Mouse (Mus musculus) splenic B cell, adult 2 months (primary cell): ENCODE data around the gene Ins2.

Source experiments
- DNase-seq: peaks from one replicate; pipeline ENCODE4 v3.0.0-alpha.2; 2011; ENCODE audit warnings: low read depth, low spot score
- H3K27me3 ChIP-seq: 2 replicates; pipeline ENCODE4 v1.6.1; 2012; ENCODE audit warnings: mild to moderate bottlenecking, low read length, moderate library complexity, mixed read lengths; ENCODE audit not compliant: control insufficient read depth, poor library complexity, insufficient read depth, severe bottlenecking
- H3K36me3 ChIP-seq: 2 replicates; pipeline ENCODE4 v1.6.1; 2012; ENCODE audit warnings: mild to moderate bottlenecking, low read length, moderate library complexity, mixed read lengths; ENCODE audit not compliant: control insufficient read depth, poor library complexity, insufficient read depth, severe bottlenecking

Gene Ins2

DNA sequence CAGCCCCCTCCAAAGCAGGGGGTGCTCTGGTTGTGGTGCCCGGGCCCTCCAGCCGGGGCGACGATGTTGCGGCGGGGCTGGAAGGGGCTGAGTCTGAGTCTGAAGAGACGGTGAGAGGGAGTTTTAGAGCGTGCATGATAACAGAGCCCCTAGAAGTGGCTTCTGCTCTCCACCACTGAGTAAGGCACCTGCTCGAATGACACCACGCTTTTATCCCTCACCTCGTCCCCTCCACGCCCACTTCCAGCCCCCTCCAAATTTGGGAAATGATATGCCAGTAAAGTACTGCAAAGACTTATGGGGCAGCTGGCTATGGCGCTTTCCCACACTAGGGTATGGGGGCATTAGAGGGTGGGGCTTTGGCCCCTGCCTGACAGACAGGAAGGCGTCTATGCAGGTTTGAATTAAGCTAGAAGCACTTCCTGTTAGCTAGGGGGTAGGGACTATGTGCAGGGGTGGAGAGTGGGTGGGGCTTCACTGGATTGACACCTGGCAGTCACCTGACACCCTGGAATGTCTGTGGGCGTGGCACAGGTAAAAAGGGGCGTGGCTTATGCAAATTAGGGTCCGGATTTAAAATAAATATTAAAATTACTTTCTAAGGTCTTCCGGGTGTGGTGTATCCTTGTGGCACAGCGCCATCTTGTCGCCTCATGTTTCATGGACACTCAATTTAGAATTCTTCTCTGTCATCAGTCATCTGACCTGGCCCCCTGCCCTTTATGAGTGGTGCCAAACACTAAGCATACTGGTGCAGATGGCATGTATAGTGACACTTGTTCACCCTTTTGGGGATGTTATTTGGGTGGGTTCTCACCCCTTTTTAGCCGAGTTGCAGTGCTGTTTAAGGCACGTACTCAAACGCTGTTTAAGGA is 73.2 kb downstream of the Ins2 start, which contains the start of gene Gm49394:
Gene Gm49394 (minus strand): TSS at position 192 of the 875 bp plus-strand sequence.
- H3K36me3 ChIP-seq, result no peaks in the 10 kb centered on the region
- H3K27me3 ChIP-seq, result no peaks in the 10 kb centered on the region; the same call in 1 of the 2 replicates
- DNase-seq, result no peak

DNA sequence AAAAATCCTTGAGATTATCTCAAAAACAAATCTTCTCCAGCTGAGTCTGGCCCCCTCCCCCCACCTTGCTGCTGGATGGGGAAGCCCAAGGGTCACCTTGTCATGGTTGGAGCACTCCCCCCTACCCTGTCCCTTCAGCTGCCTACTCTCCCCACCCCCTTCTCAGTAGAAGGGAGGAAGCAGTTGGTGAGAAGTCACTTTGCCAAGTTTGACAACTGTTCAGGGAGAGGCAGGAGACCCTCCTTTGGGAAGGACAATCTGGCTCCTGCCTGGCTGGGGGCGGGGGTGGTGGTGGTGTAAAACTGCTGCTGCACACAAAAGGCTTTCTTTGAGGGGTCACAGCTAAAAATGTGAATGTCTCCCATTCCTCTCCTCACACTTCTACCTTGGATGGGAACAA is 74.9 kb downstream of the Ins2 start:
- no peaks in the 10 kb centered on the region; the same call in 1 of the 2 replicates for H3K27me3 ChIP-seq
- DNase-seq, result no peak
- H3K36me3 ChIP-seq, result no peaks in the 10 kb centered on the region

GRCm38 (mm10) chr7:142667521-142667920 is 75.7 kb downstream of the Ins2 start:
- no peaks in the 10 kb centered on the region; the same call in 1 of the 2 replicates for H3K27me3 ChIP-seq
- no peaks in the 10 kb centered on the region for H3K36me3 ChIP-seq
- DNase-seq, result no peak

DNA sequence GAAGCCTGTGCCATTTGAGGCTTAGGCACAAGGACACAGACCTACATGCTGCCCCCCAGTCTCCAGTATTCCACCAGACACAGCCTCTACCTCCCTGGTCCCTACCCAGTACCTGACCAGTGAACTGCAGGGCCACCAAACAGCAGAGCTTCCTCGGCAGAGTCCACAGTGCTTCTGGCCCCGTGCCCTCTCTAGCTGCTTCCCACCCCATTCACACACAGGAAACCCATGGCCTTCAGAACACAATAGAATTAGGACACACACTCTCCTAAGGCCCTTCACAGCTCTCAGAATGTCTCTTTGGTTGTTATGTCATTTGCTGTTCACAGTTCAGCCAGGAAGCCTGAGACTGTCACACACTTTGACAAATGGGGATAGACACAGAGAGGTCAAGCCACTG is 76.5 kb downstream of the Ins2 start, which contains the start of gene Igf2:
Gene Igf2 (minus strand): TSS at position 158 of the 400 bp plus-strand sequence.
- H3K36me3 ChIP-seq, result no peaks in the 10 kb centered on the region
- no peak for DNase-seq
- no peaks in the 10 kb centered on the region; the same call in 1 of the 2 replicates for H3K27me3 ChIP-seq

DNA sequence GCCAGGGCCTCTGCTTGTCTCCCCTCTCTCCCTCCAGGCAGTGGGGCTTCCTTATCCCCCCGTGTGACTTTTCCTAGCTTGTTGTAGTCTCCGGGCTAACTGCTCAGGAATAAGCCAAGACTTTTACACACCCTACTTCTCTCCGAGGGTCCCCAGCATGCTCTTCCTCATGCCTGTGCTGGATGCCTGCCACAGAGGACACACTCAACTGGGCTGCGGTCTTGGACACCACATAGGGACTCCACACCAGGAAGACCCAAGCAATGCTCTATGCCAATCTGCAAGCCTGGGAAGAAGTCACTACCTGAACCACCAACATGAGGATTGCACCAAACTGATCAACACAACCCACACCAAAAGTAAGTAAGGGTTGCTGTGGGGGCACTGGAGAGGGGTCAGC is 77.1 kb downstream of the Ins2 start:
- Histone ChIP-seq H3K36me3 (no peaks in the 10 kb centered on the region), H3K27me3 (no peaks in the 10 kb centered on the region; the same call in 1 of the 2 replicates)
- no peak for DNase-seq

GRCm38 (mm10) chr7:142665364-142665763 is 77.8 kb downstream of the Ins2 start:
- Histone ChIP-seq H3K36me3 (no peaks in the 10 kb centered on the region), H3K27me3 (no peaks in the 10 kb centered on the region; the same call in 1 of the 2 replicates)
- no peak for DNase-seq

- Histone ChIP-seq H3K36me3 (no peaks in the 10 kb centered on the region), H3K27me3 (no peaks in the 10 kb centered on the region; the same call in none of the 2 replicates)
- DNase-seq, result no peak
Observed at GRCm38 (mm10) chr7:142664465-142665029, 78.6 kb downstream of the Ins2 start.

DNA sequence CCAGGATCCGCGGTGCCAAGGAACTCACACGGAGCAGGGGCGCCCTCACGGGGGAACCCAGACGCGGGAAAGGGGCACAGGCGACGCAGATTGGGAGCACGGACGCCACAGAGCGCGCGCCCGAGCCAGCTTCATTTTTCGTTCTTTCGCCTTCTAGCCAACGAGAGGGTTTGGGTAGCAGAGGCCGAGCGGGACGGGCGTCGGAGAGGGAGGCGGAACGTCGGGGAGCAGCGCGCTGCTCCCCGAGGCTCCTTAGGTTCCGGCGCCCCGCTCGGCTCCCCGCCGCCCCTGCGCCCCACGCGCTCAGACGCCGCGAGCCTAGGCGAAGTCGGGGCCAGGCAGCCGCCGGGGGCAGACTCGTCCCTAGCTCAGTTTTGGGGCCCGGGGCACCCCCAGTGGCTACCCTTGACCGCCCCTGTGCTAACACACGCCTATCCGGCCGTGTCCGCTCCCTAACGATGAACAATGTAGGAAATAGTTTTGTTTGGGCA is 79.2 kb downstream of the Ins2 start:
- H3K27me3 ChIP-seq, result no peaks in the 10 kb centered on the region; the same call in none of the 2 replicates
- no peaks in the 10 kb centered on the region for H3K36me3 ChIP-seq
- no peak for DNase-seq

GRCm38 (mm10) chr7:142663151-142663550 is 80.0 kb downstream of the Ins2 start:
- no peaks in the 10 kb centered on the region for H3K36me3 ChIP-seq
- no peaks in the 10 kb centered on the region; the same call in none of the 2 replicates for H3K27me3 ChIP-seq
- no peak for DNase-seq

DNA sequence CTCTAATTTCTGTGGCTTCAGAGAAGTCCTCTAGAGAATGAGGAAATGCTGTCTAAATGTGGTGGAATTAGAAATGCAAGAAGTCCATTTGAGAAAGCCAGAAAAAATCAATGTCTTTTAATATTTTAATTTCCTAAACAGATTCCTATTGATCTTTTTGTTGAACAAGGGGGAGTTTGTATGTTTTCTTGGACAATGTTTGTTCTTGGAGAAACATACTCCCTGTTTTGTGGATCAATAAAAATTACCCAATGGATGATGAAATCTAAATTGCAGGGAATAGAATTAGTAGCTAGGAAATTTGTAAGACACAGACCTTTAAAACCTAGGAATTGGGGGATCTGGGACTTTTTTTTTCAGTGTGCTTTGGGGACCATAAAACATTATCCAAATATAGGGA is 81.4 kb downstream of the Ins2 start:
- no peak for DNase-seq
- Histone ChIP-seq H3K27me3 (no peaks in the 10 kb centered on the region; the same call in none of the 2 replicates), H3K36me3 (no peaks in the 10 kb centered on the region)

DNA sequence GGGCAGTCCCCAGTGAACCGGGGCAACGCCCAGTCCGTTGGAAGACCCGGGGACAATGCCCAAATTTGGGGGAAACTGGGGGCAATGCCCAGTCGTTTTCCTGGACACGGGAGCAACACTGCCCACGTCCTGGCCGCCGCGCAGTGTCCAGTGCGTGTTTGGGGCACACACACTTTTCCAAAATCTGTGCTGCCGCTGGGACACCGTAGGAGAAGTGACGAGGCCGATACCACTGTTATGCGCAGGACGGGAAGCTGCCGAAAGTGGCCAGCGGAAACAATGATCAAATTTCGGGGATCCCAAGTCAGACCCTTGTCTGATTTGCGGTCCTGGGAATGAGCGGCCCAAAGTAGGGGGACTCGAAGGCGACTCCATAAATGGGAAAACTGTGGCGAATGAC is 82.1 kb downstream of the Ins2 start:
- DNase-seq, result no peak
- no peaks in the 10 kb centered on the region; the same call in none of the 2 replicates for H3K27me3 ChIP-seq
- no peaks in the 10 kb centered on the region for H3K36me3 ChIP-seq

DNA sequence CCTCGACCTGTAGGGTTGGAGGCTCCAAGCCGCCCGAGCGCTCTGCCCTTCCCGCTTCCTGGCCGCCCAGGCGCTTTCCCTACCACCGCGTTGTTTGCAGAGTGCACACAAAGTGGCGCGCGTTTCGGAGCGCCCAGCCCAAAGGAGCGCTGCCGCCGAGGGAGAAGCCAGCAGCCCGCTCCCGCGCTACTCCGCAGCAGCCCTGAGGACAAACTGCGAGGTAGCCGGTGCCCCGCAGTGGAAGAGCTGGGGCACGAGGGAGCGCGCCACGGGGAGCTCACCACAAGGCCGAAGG is 82.6 kb downstream of the Ins2 start:
- no peaks in the 10 kb centered on the region; the same call in none of the 2 replicates for H3K27me3 ChIP-seq
- no peak for DNase-seq
- H3K36me3 ChIP-seq, result no peaks in the 10 kb centered on the region

DNA sequence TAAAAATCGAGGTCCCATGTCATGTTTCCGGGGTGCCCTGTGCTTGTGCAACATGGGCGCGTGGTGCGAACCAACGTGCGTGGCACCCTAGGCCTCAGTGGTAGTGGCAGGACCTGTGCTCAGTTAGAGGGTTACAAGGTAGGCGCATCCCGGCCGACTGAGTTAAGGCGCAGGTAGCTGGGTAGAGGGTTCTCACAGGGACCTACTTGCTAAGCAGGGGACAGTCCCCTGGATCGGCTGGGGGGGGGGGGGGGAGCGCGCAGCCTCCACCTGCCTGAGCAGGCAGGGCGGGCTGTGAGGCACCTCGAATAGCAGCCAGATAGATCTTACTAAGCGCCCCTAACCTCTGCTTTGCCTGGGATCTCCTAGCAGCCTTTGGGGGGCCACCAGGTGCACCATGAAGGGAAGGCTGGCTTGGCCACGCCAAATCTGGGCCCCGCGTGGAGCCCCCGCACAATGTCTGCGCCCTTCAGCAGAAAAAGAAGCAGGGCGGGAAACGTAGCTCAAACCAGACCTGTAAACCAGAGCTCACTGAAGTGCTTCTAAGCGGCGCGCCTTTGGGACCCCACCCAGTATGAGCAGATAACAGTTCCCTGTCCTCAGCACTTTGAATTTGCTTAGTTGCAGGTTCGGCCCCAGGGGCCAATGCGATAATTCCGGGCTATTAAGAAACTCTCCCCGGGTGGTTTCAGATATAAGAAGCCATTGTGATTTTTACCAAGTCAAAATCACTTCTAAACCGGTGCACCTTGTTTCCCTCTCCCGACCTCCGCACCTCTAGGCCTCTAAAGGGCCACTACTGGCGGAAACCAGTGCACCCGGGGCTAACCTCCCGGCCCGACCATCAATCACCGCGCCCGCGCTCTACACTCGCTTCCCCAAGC is 83.2 kb downstream of the Ins2 start:
- Histone ChIP-seq H3K27me3 (no peaks in the 10 kb centered on the region; the same call in none of the 2 replicates), H3K36me3 (no peaks in the 10 kb centered on the region)
- no peak for DNase-seq

- peak; percentile 3 for DNase-seq
- H3K36me3 ChIP-seq, result no peaks in the 10 kb centered on the region
Observed at GRCm38 (mm10) chr7:142659181-142659681, 84.0 kb downstream of the Ins2 start.

More at GRCm38 (mm10) chr7:142659181-142659681, 84.0 kb downstream of the Ins2 start:
- H3K27me3 ChIP-seq, result no peaks in the 10 kb centered on the region; the same call in 1 of the 2 replicates
